Mouse (Mus musculus) neutrophil, adult 65 days (primary cell): ENCODE data around the gene Olfr527. TPM values are rescaled to one million over a fixed set of nuclear protein-coding genes. Genes with fewer than 3 reads are reported as not detected.

Experiments used
- total RNA-seq: library from RNA; stranded (reverse); gene quantifications from 2 replicates; pipeline ENCODE4 v1.2.4, GENCODE M21; 2023

Gene Olfr527
- not detected in 2 replicates for total RNA-seq

GRCm38 (mm10) chr7:140333717-140334116 is at the start of gene Olfr527:
Gene Olfr527, plus strand, starts transcription at chr7:140334017.

GRCm38 (mm10) chr7:140320558-140320957 is 13.3 kb upstream of the Olfr527 start, which contains the start of gene Olfr525:
Gene Olfr525, plus strand, starts transcription at chr7:140320858.

GRCm38 (mm10) chr7:140361571-140361970 is 27.8 kb downstream of the Olfr527 start, which contains the start of gene Olfr60:
Gene Olfr60, minus strand, starts transcription at chr7:140361671.

GRCm38 (mm10) chr7:140376231-140376630 is 42.4 kb downstream of the Olfr527 start, which contains the start of gene Olfr530:
Gene Olfr530, minus strand, starts transcription at chr7:140376331.

Other genes with a start within 250 kb of the Olfr527 start
- not detected in 2 replicates for gene Prap1, start 240.6 kb upstream of the Olfr527 start, total RNA-seq
- 6.7 and 8.2 TPM in 2 replicates for gene Fuom, start 231.6 kb upstream of the Olfr527 start, total RNA-seq
- gene Paox, start 218.2 kb upstream of the Olfr527 start, total RNA-seq: 3.9 and 9.7 TPM in 2 replicates
- gene Echs1, start 217.5 kb upstream of the Olfr527 start, total RNA-seq: 27.9 and 31.7 TPM in 2 replicates
- 4.7 and 5.0 TPM in 2 replicates for gene Mtg1, start 196.5 kb upstream of the Olfr527 start, total RNA-seq
- not detected in 2 replicates for gene Sprn, start 179.1 kb upstream of the Olfr527 start, total RNA-seq
- gene Olfr522, start 169.3 kb upstream of the Olfr527 start, total RNA-seq: not detected in 2 replicates
- not detected in 2 replicates for gene Olfr523, start 160.8 kb upstream of the Olfr527 start, total RNA-seq
- gene Olfr524, start 128.1 kb upstream of the Olfr527 start, total RNA-seq: not detected in 2 replicates
- not detected in 2 replicates for gene Cd163l1, start 115.8 kb upstream of the Olfr527 start, total RNA-seq
- not detected in 2 replicates for gene 5830411N06Rik, start 86.7 kb upstream of the Olfr527 start, total RNA-seq
- gene Olfr525, start 13.2 kb upstream of the Olfr527 start, total RNA-seq: not detected in 2 replicates
- not detected in 2 replicates for gene Olfr60, start 27.7 kb downstream of the Olfr527 start, total RNA-seq
- not detected in 2 replicates for gene Olfr530, start 42.3 kb downstream of the Olfr527 start, total RNA-seq
- not detected in 2 replicates for gene Olfr531, start 68.9 kb downstream of the Olfr527 start, total RNA-seq
- gene Olfr532, start 87.6 kb downstream of the Olfr527 start, total RNA-seq: not detected in 2 replicates
- not detected in 2 replicates for gene Olfr533, start 129.4 kb downstream of the Olfr527 start, total RNA-seq
- gene Olfr535, start 150.2 kb downstream of the Olfr527 start, total RNA-seq: not detected in 2 replicates
- not detected in 2 replicates for gene Olfr536, start 173.4 kb downstream of the Olfr527 start, total RNA-seq
- not detected in 2 replicates for gene Olfr538, start 233.9 kb downstream of the Olfr527 start, total RNA-seq